Mouse (Mus musculus): ENCODE results near the gene Gkn1.
A peak's percentile ranks its signal among the peaks of the same experiment; 100 is the strongest.

Gene Gkn1

GRCm38 (mm10) chr6:87326932-87327331 is 23.8 kb downstream of the Gkn1 start:
- no peak for DNase-seq (ENCODE audit: low read depth, low spot score)

GRCm38 (mm10) chr6:87323381-87323780 is 27.4 kb downstream of the Gkn1 start:
- DNase-seq (ENCODE audit: low read depth, low spot score), result no peak

GRCm38 (mm10) chr6:87318651-87319050 is 32.1 kb downstream of the Gkn1 start:
- DNase-seq (ENCODE audit: low read depth, low spot score), result no peak

- peak; percentile 81 for DNase-seq (ENCODE audit: low read depth, low spot score)
Observed at GRCm38 (mm10) chr6:87316966-87317365, 33.8 kb downstream of the Gkn1 start.

- no peak for DNase-seq (ENCODE audit: low read depth, low spot score)
Observed at GRCm38 (mm10) chr6:87312761-87313160, 38.0 kb downstream of the Gkn1 start.

GRCm38 (mm10) chr6:87304486-87304885 is 46.3 kb downstream of the Gkn1 start:
- DNase-seq (ENCODE audit: low read depth, low spot score), result no peak

GRCm38 (mm10) chr6:87302746-87303145 is 48.0 kb downstream of the Gkn1 start:
- no peak for DNase-seq (ENCODE audit: low read depth, low spot score)

- no peak for DNase-seq (ENCODE audit: low read depth, low spot score)
Observed at GRCm38 (mm10) chr6:87301991-87302390, 48.8 kb downstream of the Gkn1 start.

All from skeletal muscle tissue, adult 2 months (tissue).